Mouse (Mus musculus): ENCODE measurements around the gene B9d2.
"Not testable (repeated sequence)": the region's sequence is repeated elsewhere in the genome, so short reads cannot be mapped to it uniquely, and the experiment has no call there.

The B9d2 gene

GRCm38 (mm10) chr7:25704716-25705364, 24.3 kb downstream of the B9d2 start:
- DNase-seq (ENCODE audit: low spot score): no peak

- no peak for DNase-seq (ENCODE audit: low spot score)
Observed at GRCm38 (mm10) chr7:25705801-25706251, 25.2 kb downstream of the B9d2 start.

GRCm38 (mm10) chr7:25706578-25707170, 26.1 kb downstream of the B9d2 start:
- no peak for DNase-seq (ENCODE audit: low spot score)

- DNase-seq (ENCODE audit: low spot score): no peak
Observed at GRCm38 (mm10) chr7:25707581-25708292, 27.2 kb downstream of the B9d2 start.

GRCm38 (mm10) chr7:25709961-25710360, 29.4 kb downstream of the B9d2 start:
- DNase-seq (ENCODE audit: low spot score): peak; percentile 51

GRCm38 (mm10) chr7:25710519-25711130, 30.0 kb downstream of the B9d2 start:
- no peak for DNase-seq (ENCODE audit: low spot score)

GRCm38 (mm10) chr7:25711165-25711564, 30.6 kb downstream of the B9d2 start:
- no peak for DNase-seq (ENCODE audit: low spot score)

GRCm38 (mm10) chr7:25711731-25712197, 31.2 kb downstream of the B9d2 start:
- DNase-seq (ENCODE audit: low spot score): peak; percentile 50

- no peak for DNase-seq (ENCODE audit: low spot score)
Observed at GRCm38 (mm10) chr7:25712801-25713200, 32.2 kb downstream of the B9d2 start.

- no peak for DNase-seq (ENCODE audit: low spot score)
Observed at GRCm38 (mm10) chr7:25714581-25714980, 34.0 kb downstream of the B9d2 start.

- no peak for DNase-seq (ENCODE audit: low spot score)
Observed at GRCm38 (mm10) chr7:25715731-25716271, 35.2 kb downstream of the B9d2 start.

GRCm38 (mm10) chr7:25717478-25717877, 36.9 kb downstream of the B9d2 start:
- DNase-seq (ENCODE audit: low spot score): no peak

- peak; percentile 89 for DNase-seq (ENCODE audit: low spot score)
Observed at GRCm38 (mm10) chr7:25718788-25719417, 38.3 kb downstream of the B9d2 start, which contains the start of gene Ccdc97. Gene Ccdc97, minus strand, starts transcription at chr7:25719088.

GRCm38 (mm10) chr7:25719761-25720610, 39.4 kb downstream of the B9d2 start:
- peak; percentile 75 for DNase-seq (ENCODE audit: low spot score)

- no peak for DNase-seq (ENCODE audit: low spot score)
Observed at GRCm38 (mm10) chr7:25720760-25721159, 40.2 kb downstream of the B9d2 start.

- DNase-seq (ENCODE audit: low spot score): not testable (repeated sequence)
Observed at GRCm38 (mm10) chr7:25721776-25722175, 41.2 kb downstream of the B9d2 start.

- no peak for DNase-seq (ENCODE audit: low spot score)
Observed at GRCm38 (mm10) chr7:25725886-25726285, 45.3 kb downstream of the B9d2 start.

GRCm38 (mm10) chr7:25727800-25728199, 47.2 kb downstream of the B9d2 start:
- DNase-seq (ENCODE audit: low spot score): no peak

- DNase-seq (ENCODE audit: low spot score): no peak
Observed at GRCm38 (mm10) chr7:25729396-25729795, 48.8 kb downstream of the B9d2 start.

- DNase-seq (ENCODE audit: low spot score): no peak
Observed at GRCm38 (mm10) chr7:25729862-25730261, 49.3 kb downstream of the B9d2 start.

Measured in ovary, postnatal 36 days (tissue).